Mouse (Mus musculus) heart, adult 2 months (tissue): ENCODE measurements around the gene Ctbs.

Experiments
- CTCF ChIP-seq: fragments of 200-600 bp; IDR thresholded peaks from 2 replicates; pipeline ENCODE4 v1.8.1; 2022; ENCODE audit warnings: antibody characterized with exemption, mild to moderate bottlenecking, moderate library complexity
- EP300 ChIP-seq: fragments of 200-500 bp; IDR thresholded peaks from 2 replicates; pipeline ENCODE4 v1.6.1; 2011; ENCODE audit warnings: low read depth, low read length, control low read depth; ENCODE audit not compliant: insufficient read depth

GRCm38 (mm10) chr3:146448372-146448771 lies 1.2 kb upstream of the Ctbs start:
- TF ChIP-seq CTCF (no peak), EP300 (no peak)
